Mouse (Mus musculus): ENCODE data around the gene Atp1a2. TPM values are rescaled to one million over a fixed set of nuclear protein-coding genes. Genes with fewer than 3 reads are reported as not detected.
A peak's percentile ranks its signal among the peaks of the same experiment; 100 is the strongest.

Atp1a2 gene
- polyA plus RNA-seq, 1 experiment from 2014 or later, result 2.9 TPM

DNA sequence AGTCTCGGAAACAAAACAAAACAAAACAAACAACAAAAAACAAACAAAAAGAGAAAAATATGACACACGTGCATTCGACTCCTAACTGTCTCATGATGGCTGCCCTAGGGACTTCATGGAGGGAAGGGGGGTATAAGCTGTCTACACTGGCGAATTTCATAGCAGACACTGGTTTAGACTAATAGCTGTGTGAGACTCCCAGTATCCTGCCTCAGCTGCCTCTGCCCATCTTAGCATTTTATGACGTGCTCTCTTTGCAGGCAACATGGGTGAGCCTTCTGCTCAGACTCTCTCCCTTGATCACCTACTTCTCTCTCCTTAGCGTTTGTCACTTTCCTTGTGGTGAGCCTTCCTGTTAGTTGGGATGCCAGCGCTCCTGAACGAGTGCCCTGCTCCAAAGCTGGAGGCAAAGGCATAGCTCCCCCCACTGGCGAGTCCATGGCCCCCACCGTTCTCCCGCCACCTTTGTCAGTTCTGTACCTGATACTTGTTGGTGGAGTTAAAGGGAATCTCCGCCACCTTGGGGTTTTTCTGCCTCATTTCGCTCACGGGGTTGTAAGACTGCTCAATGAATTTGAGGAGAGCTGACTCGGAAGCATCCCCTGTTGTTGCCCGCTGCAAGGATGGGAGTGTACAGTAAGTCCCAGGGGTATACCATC lies 54.2 kb downstream of the Atp1a2 start:
- Histone ChIP-seq H3K9ac (no peak overlapping the region), H3K4me3 (replicated peaks) (no peak overlapping the region), H3K4me2 (peak overlapping the region; percentile 34; the same call in 1 of the 2 replicates), H3K27ac (0 out of 2 replicates have a peak overlapping the region, but pooled peaks have one; percentile 57), H3K9me3 (replicated peaks) (no peaks in the 10 kb centered on the region), H3K4me1 (peaks cover 25% of the 10 kb centered on the region), H3K27me3 (peaks cover 15% of the 10 kb centered on the region), H3K36me3 (no peaks in the 10 kb centered on the region)
- no peak for ATAC-seq (replicated peaks; ENCODE audit: low FRiP score)
- 26% methylated on average over 16 of the region's 16 CpGs for WGBS

DNA sequence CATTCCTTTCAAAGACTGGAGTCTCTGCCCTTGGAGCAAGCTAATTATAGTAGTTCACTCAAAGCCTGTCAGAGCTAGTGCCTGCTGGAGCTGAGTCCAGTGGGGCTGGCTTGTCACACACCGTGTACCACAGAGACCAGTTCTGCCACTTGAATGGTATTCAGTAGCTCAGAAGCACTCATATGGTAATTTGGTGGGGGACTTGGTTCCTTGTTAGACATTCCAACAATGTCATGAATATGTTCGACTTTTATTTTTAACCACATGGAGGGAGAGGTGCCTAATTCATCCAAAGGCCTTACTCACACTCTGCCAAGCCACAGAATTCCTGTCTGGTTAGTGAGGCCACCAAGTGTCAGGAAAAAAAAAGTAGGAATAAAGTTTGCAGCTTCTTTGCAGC lies 55.5 kb downstream of the Atp1a2 start:
- 46% methylated on average over 2 of the region's 2 CpGs for WGBS
- Histone ChIP-seq H3K36me3 (no peaks in the 10 kb centered on the region), H3K27ac (peak overlapping the region; percentile 57), H3K4me2 (no peak overlapping the region), H3K27me3 (peaks cover 15% of the 10 kb centered on the region), H3K9ac (no peak overlapping the region), H3K4me1 (peaks cover 25% of the 10 kb centered on the region), H3K9me3 (replicated peaks) (no peaks in the 10 kb centered on the region), H3K4me3 (replicated peaks) (no peak overlapping the region)
- peak; percentile 70 for ATAC-seq (replicated peaks; ENCODE audit: low FRiP score)

DNA sequence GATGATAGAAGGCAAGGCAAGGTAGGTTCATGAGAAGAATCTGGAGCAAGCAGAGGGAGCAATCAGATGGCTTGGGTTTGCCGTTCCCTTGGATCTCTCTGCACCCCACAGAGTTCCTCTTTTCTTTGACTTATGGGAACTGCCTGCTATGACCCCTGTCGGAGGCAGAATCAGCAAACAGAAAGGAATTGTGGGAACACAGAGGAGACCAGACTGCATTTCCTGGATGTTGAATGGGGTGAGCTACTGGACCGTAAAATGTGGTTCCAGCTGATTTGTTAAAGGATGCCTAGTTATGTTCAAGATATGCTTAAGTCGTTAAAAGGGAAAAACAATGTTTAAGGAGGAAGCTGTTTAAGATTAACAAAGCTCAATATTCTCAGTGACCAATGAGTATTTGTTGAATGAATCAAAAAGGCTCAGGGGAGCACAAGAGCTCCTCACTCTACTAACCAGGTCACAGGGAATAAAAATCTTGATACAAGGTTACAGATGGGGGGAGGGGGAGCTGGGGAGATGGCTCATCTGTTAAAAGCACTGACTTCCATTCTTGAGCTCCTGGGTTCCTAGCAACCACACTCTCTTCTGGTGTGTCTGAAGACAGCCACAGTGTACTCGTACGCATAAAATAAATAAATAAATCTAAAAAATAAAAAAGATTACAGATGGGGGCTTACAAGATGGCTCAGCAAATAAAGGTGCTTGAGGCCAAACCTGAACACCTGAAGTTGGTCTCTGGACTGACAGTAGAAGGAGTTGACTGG lies 56.7 kb downstream of the Atp1a2 start:
- 42% methylated on average over 6 of the region's 6 CpGs for whole genome bisulfite sequencing
- Histone ChIP-seq H3K9me3 (replicated peaks) (no peaks in the 10 kb centered on the region), H3K4me2 (no peak overlapping the region), H3K27me3 (peaks cover 15% of the 10 kb centered on the region), H3K27ac (peak overlapping the region; percentile 76), H3K4me1 (peaks cover 25% of the 10 kb centered on the region), H3K4me3 (replicated peaks) (no peak overlapping the region), H3K36me3 (no peaks in the 10 kb centered on the region), H3K9ac (no peak overlapping the region)
- peak; percentile 23; the same call in 1 of the 2 replicates for ATAC-seq (replicated peaks; ENCODE audit: low FRiP score)

- Histone ChIP-seq H3K4me3 (replicated peaks) (no peak overlapping the region), H3K4me2 (no peak overlapping the region), H3K36me3 (no peaks in the 10 kb centered on the region), H3K4me1 (no peaks in the 10 kb centered on the region), H3K27me3 (no peaks in the 10 kb centered on the region), H3K27ac (no peak overlapping the region), H3K9ac (no peak overlapping the region), H3K9me3 (replicated peaks) (no peaks in the 10 kb centered on the region)
- WGBS, result 79% methylated on average over 1 of the region's 1 CpGs
- ATAC-seq (replicated peaks; ENCODE audit: low FRiP score), result no peak
Measured at GRCm38 (mm10) chr1:172229215-172229614, 68.6 kb downstream of the Atp1a2 start.

DNA sequence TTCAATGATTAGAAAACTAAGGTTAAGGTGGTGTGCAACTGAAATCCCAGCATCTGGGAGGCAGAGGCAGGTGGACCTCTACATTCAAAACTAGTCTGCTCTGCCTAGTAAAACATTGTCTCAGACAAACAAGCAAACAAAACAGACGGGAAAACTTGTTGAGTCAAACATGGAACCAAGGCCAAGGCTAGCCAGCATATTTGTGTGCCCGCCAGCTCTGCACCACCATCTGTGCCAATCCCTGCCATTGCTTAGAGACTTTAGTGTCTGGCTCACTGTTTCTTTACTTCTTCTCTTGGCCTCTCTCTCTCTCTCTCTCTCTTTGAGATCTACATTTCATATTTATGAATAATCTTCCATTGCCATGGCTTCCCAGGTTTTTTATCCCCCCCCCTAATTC lies 69.7 kb downstream of the Atp1a2 start:
- Histone ChIP-seq H3K4me1 (no peaks in the 10 kb centered on the region), H3K27me3 (no peaks in the 10 kb centered on the region), H3K4me2 (no peak overlapping the region), H3K4me3 (replicated peaks) (no peak overlapping the region), H3K36me3 (no peaks in the 10 kb centered on the region), H3K9me3 (replicated peaks) (no peaks in the 10 kb centered on the region), H3K27ac (no peak overlapping the region), H3K9ac (no peak overlapping the region)
- no peak for ATAC-seq (replicated peaks; ENCODE audit: low FRiP score)
- WGBS, result 79% methylated on average over 2 of the region's 2 CpGs

Other genes with a start within 250 kb of the Atp1a2 start
- gene Nhlh1, start 240.5 kb downstream of the Atp1a2 start, polyA plus RNA-seq (2015; fragmentation: Nextera tagmentation; extraction: Ambion mirVana), result not detected in 2 replicates
- 221 and 237 TPM in 2 replicates for gene Copa, start 215.5 kb downstream of the Atp1a2 start, polyA plus RNA-seq (2015; fragmentation: Nextera tagmentation; extraction: Ambion mirVana)
- gene Ncstn, start 215.3 kb downstream of the Atp1a2 start, polyA plus RNA-seq (2015; fragmentation: Nextera tagmentation; extraction: Ambion mirVana), result 130 and 137 TPM in 2 replicates
- 149 and 154 TPM in 2 replicates for gene Pex19, start 171.3 kb downstream of the Atp1a2 start, polyA plus RNA-seq (2015; fragmentation: Nextera tagmentation; extraction: Ambion mirVana)
- 125 and 132 TPM in 2 replicates for gene Dcaf8, start 150.0 kb downstream of the Atp1a2 start, polyA plus RNA-seq (2015; fragmentation: Nextera tagmentation; extraction: Ambion mirVana)
- 107 and 124 TPM in 2 replicates for gene Pea15a, start 91.3 kb downstream of the Atp1a2 start, polyA plus RNA-seq (2015; fragmentation: Nextera tagmentation; extraction: Ambion mirVana)
- 6.2 and 8.9 TPM in 2 replicates for gene Casq1, start 78.2 kb downstream of the Atp1a2 start, polyA plus RNA-seq (2015; fragmentation: Nextera tagmentation; extraction: Ambion mirVana)
- 0.05 TPM in 1 of 2 replicates, not detected in the other for gene Atp1a4, start 39.6 kb downstream of the Atp1a2 start, polyA plus RNA-seq (2015; fragmentation: Nextera tagmentation; extraction: Ambion mirVana)
- gene Igsf8, start 36.4 kb downstream of the Atp1a2 start, polyA plus RNA-seq (2015; fragmentation: Nextera tagmentation; extraction: Ambion mirVana), result 48.9 and 54.4 TPM in 2 replicates
- not detected in 2 replicates for gene Kcnj9, start 31.3 kb upstream of the Atp1a2 start, polyA plus RNA-seq (2015; fragmentation: Nextera tagmentation; extraction: Ambion mirVana)
- gene Kcnj10, start 43.1 kb upstream of the Atp1a2 start, polyA plus RNA-seq (2015; fragmentation: Nextera tagmentation; extraction: Ambion mirVana), result 0.83 and 1.0 TPM in 2 replicates
- gene Pigm, start 78.5 kb upstream of the Atp1a2 start, polyA plus RNA-seq (2015; fragmentation: Nextera tagmentation; extraction: Ambion mirVana), result 7.6 and 7.9 TPM in 2 replicates
- 0.73 and 1.1 TPM in 2 replicates for gene Slamf9, start 177.3 kb upstream of the Atp1a2 start, polyA plus RNA-seq (2015; fragmentation: Nextera tagmentation; extraction: Ambion mirVana)
- gene Igsf9, start 183.7 kb upstream of the Atp1a2 start, polyA plus RNA-seq (2015; fragmentation: Nextera tagmentation; extraction: Ambion mirVana), result 45.0 and 46.0 TPM in 2 replicates
- gene Tagln2, start 202.0 kb upstream of the Atp1a2 start, polyA plus RNA-seq (2015; fragmentation: Nextera tagmentation; extraction: Ambion mirVana), result 246 and 251 TPM in 2 replicates
- gene Cfap45, start 222.7 kb upstream of the Atp1a2 start, polyA plus RNA-seq (2015; fragmentation: Nextera tagmentation; extraction: Ambion mirVana), result 1.4 and 2.2 TPM in 2 replicates

Data from kidney, embryonic 15.5 days (tissue).